Mouse (Mus musculus) heart, adult 9 months (tissue): ENCODE data around the gene Pip5k1b.
A peak's percentile ranks its signal among the peaks of the same experiment; 100 is the strongest.

Experiments used
- DNase-seq, 2 experiments: peaks; one replicate each; pipeline ENCODE4 v3.0.0; 2022; ENCODE audit warnings: low spot score in 2 of 2

Pip5k1b gene

GRCm38 (mm10) chr19:24543386-24544350, 12.0 kb downstream of the Pip5k1b start:
- DNase-seq = no peak

GRCm38 (mm10) chr19:24542293-24542675, 13.4 kb downstream of the Pip5k1b start:
- DNase-seq = no peak

GRCm38 (mm10) chr19:24541669-24542292, 13.9 kb downstream of the Pip5k1b start:
- DNase-seq = no peak

- DNase-seq = no peak
Measured at GRCm38 (mm10) chr19:24540952-24541668, 14.6 kb downstream of the Pip5k1b start.

- DNase-seq = no peak
Measured at GRCm38 (mm10) chr19:24539041-24539440, 16.6 kb downstream of the Pip5k1b start.

- no peak for DNase-seq
Measured at GRCm38 (mm10) chr19:24538181-24538580, 17.5 kb downstream of the Pip5k1b start.

GRCm38 (mm10) chr19:24537691-24538090, 18.0 kb downstream of the Pip5k1b start:
- DNase-seq = no peak

GRCm38 (mm10) chr19:24536920-24537319, 18.8 kb downstream of the Pip5k1b start:
- no peak for DNase-seq

GRCm38 (mm10) chr19:24536280-24536679, 19.4 kb downstream of the Pip5k1b start:
- DNase-seq = no peak

GRCm38 (mm10) chr19:24535161-24535560, 20.5 kb downstream of the Pip5k1b start:
- DNase-seq = no peak

GRCm38 (mm10) chr19:24534733-24535132, 20.9 kb downstream of the Pip5k1b start:
- no peak for DNase-seq

GRCm38 (mm10) chr19:24528910-24529561, 26.6 kb downstream of the Pip5k1b start:
- no peak for DNase-seq

- DNase-seq = no peak
Measured at GRCm38 (mm10) chr19:24528129-24528730, 27.4 kb downstream of the Pip5k1b start.

GRCm38 (mm10) chr19:24527613-24527948, 28.1 kb downstream of the Pip5k1b start:
- no peak for DNase-seq

- DNase-seq = peak; percentile 8 to 31
Measured at GRCm38 (mm10) chr19:24526731-24527612, 28.7 kb downstream of the Pip5k1b start.

GRCm38 (mm10) chr19:24523476-24524313, 32.0 kb downstream of the Pip5k1b start:
- no peak for DNase-seq

GRCm38 (mm10) chr19:24521997-24522396, 33.7 kb downstream of the Pip5k1b start:
- DNase-seq = no peak

- no peak for DNase-seq
Measured at GRCm38 (mm10) chr19:24521146-24521545, 34.5 kb downstream of the Pip5k1b start.

GRCm38 (mm10) chr19:24519732-24520409, 35.8 kb downstream of the Pip5k1b start:
- no peak for DNase-seq
